Mouse (Mus musculus): ENCODE data around the gene Ly86.

Gene Ly86

DNA sequence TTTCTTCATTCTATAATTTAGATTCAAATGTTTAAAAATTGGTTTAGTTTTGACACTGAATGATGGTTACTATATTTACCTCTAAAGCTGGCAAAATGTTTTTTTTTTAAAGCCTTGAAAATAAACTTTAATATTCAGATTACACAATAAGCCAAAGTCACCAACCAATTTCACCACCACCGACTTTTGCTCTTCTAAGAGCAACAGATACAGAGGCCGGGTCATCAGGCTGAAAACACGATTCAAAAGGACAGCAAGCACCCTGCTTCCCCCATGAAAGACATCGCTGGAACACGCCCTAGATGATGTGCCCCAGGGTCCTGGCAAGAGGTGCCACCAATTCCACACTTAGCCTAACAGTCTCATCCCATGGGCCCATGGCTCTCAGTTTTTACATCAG is 113.5 kb downstream of the Ly86 start:
- Histone ChIP-seq H3K36me3 (ENCODE audit: insufficient read depth, low read length) (no peaks in the 10 kb centered on the region), H3K4me1 (replicated peaks; ENCODE audit: low read depth, low read length) (peaks cover 78% of the 10 kb centered on the region), H3K27me3 (ENCODE audit: insufficient read depth, low read length) (peaks cover 23% of the 10 kb centered on the region; the same call in 1 of the 2 replicates), H3K9me3 (ENCODE audit: low read length) (0 out of 2 replicates have a peak, but pooled peaks cover 4% of the 10 kb centered on the region), H3K4me3 (replicated peaks; ENCODE audit: low read length) (no peak overlapping the region)
- TF ChIP-seq CTCF (conservative IDR thresholded peaks at IDR 0.05; ENCODE audit: low read length) (no peak), POU5F1 (IDR thresholded peaks at IDR 0.05; ENCODE audit: borderline replicate concordance, low read length) (no peak), NANOG (IDR thresholded peaks at IDR 0.05; ENCODE audit: borderline replicate concordance, low read length) (no peak)

GRCm38 (mm10) chr13:37459022-37459421 is 114.0 kb downstream of the Ly86 start:
- TF ChIP-seq CTCF (conservative IDR thresholded peaks at IDR 0.05; ENCODE audit: low read length) (no peak), POU5F1 (IDR thresholded peaks at IDR 0.05; ENCODE audit: borderline replicate concordance, low read length) (no peak), NANOG (IDR thresholded peaks at IDR 0.05; ENCODE audit: borderline replicate concordance, low read length) (no peak)

DNA sequence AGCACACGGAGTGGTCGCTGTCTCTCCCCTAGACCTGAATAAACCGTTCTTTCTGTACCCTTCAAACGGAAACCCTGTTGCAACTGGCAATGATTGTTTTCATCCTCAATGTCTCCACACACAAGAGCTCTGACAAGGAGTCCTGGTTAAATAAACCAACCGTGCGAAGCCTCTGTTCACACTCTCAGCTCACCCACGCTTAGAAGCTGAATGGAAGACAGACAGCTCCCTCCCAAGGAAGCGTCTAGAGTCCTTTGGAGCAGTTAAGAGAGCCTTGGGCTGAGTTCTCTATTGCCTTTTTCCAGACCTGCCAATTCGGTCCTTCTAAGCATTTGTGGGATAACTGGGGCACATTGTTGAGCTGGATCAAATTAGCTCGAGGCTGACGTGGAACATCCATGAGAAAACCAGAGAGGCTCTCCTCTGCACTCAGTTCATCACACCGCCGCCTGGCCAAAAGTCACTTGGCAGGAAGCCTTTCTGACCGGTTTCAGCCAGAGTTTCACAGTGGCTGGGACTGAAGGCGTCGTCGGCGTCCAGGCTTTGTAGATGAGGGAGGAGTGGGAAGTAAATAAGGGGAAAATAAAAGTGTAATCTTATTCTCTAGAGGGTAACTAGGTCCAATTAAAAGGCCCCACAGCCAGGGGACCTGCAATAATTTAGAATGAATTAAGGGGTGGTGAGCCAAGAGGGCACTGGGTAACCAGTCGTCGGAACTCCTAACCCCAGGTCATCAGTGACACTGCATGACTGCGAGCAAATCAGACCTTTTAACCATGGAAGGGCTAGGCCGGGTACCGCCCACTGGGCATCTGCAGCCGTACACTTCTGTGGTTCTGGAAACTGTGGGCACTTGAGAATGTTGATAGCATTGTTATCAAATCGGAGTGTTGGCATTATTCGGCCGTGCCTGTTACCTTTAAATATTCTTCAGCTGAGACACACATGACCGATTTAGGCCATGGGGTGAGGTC is 115.2 kb downstream of the Ly86 start:
- Histone ChIP-seq H3K4me1 (replicated peaks; ENCODE audit: low read depth, low read length) (peaks cover 65% of the 10 kb centered on the region), H3K9me3 (ENCODE audit: low read length) (0 out of 2 replicates have a peak, but pooled peaks cover 4% of the 10 kb centered on the region), H3K4me3 (replicated peaks; ENCODE audit: low read length) (peak overlapping the region; percentile 14; the same call in 1 of the 2 replicates), H3K27me3 (ENCODE audit: insufficient read depth, low read length) (peaks cover 27% of the 10 kb centered on the region; the same call in 1 of the 2 replicates), H3K36me3 (ENCODE audit: insufficient read depth, low read length) (no peaks in the 10 kb centered on the region)
- TF ChIP-seq CTCF (conservative IDR thresholded peaks at IDR 0.05; ENCODE audit: low read length): no peak
- TF ChIP-seq NANOG (IDR thresholded peaks at IDR 0.05; ENCODE audit: borderline replicate concordance, low read length): no peak
- TF ChIP-seq POU5F1 (IDR thresholded peaks at IDR 0.05; ENCODE audit: borderline replicate concordance, low read length): no peak

More at GRCm38 (mm10) chr13:37459022-37459421, 114.0 kb downstream of the Ly86 start:
- Histone ChIP-seq H3K4me3 (replicated peaks; ENCODE audit: low read length) (no peak overlapping the region), H3K27me3 (ENCODE audit: insufficient read depth, low read length) (peaks cover 24% of the 10 kb centered on the region; the same call in 1 of the 2 replicates), H3K9me3 (ENCODE audit: low read length) (0 out of 2 replicates have a peak, but pooled peaks cover 4% of the 10 kb centered on the region), H3K4me1 (replicated peaks; ENCODE audit: low read depth, low read length) (peaks cover 74% of the 10 kb centered on the region), H3K36me3 (ENCODE audit: insufficient read depth, low read length) (no peaks in the 10 kb centered on the region)

- TF ChIP-seq CTCF (conservative IDR thresholded peaks at IDR 0.05; ENCODE audit: low read length): no peak
- TF ChIP-seq NANOG (IDR thresholded peaks at IDR 0.05; ENCODE audit: borderline replicate concordance, low read length): no peak
- TF ChIP-seq POU5F1 (IDR thresholded peaks at IDR 0.05; ENCODE audit: borderline replicate concordance, low read length): no peak
- Histone ChIP-seq H3K4me1 (replicated peaks; ENCODE audit: low read depth, low read length) (peaks cover 48% of the 10 kb centered on the region), H3K27me3 (ENCODE audit: insufficient read depth, low read length) (peaks cover 32% of the 10 kb centered on the region; the same call in 1 of the 2 replicates), H3K4me3 (replicated peaks; ENCODE audit: low read length) (no peak overlapping the region), H3K9me3 (ENCODE audit: low read length) (0 out of 2 replicates have a peak, but pooled peaks cover 4% of the 10 kb centered on the region), H3K36me3 (ENCODE audit: insufficient read depth, low read length) (no peaks in the 10 kb centered on the region)
Measured at GRCm38 (mm10) chr13:37462049-37462702, 117.2 kb downstream of the Ly86 start.

- H3K9me3 ChIP-seq (ENCODE audit: low read length): 0 out of 2 replicates have a peak, but pooled peaks cover 4% of the 10 kb centered on the region
- TF ChIP-seq POU5F1 (IDR thresholded peaks at IDR 0.05; ENCODE audit: borderline replicate concordance, low read length): no peak
- no peaks in the 10 kb centered on the region for H3K36me3 ChIP-seq (ENCODE audit: insufficient read depth, low read length)
- peaks cover 33% of the 10 kb centered on the region for H3K27me3 ChIP-seq (ENCODE audit: insufficient read depth, low read length)
- H3K4me1 ChIP-seq (replicated peaks; ENCODE audit: low read depth, low read length): peaks cover 29% of the 10 kb centered on the region
- H3K4me3 ChIP-seq (replicated peaks; ENCODE audit: low read length): no peak overlapping the region
Measured at GRCm38 (mm10) chr13:37465710-37466109, 120.7 kb downstream of the Ly86 start.

- TF ChIP-seq CTCF (conservative IDR thresholded peaks at IDR 0.05; ENCODE audit: low read length) (peak; percentile 43), POU5F1 (IDR thresholded peaks at IDR 0.05; ENCODE audit: borderline replicate concordance, low read length) (no peak)
- Histone ChIP-seq H3K27me3 (ENCODE audit: insufficient read depth, low read length) (peaks cover 28% of the 10 kb centered on the region), H3K9me3 (ENCODE audit: low read length) (0 out of 2 replicates have a peak, but pooled peaks cover 3% of the 10 kb centered on the region), H3K4me1 (replicated peaks; ENCODE audit: low read depth, low read length) (peaks cover 21% of the 10 kb centered on the region), H3K4me3 (replicated peaks; ENCODE audit: low read length) (peak overlapping the region; percentile 46), H3K36me3 (ENCODE audit: insufficient read depth, low read length) (no peaks in the 10 kb centered on the region)
Measured at GRCm38 (mm10) chr13:37467795-37468194, 122.8 kb downstream of the Ly86 start.
